Mouse (Mus musculus): Measurements from ENCODE around the gene Pip5k1c.
A peak's percentile ranks its signal among the peaks of the same experiment; 100 is the strongest.

The Pip5k1c gene

GRCm38 (mm10) chr10:81351678-81352291, 59.0 kb downstream of the Pip5k1c start:
- no peak for DNase-seq

GRCm38 (mm10) chr10:81354738-81355477, 62.1 kb downstream of the Pip5k1c start:
- no peak for DNase-seq

- no peak for DNase-seq
These were observed 62.8 kb downstream of the Pip5k1c start for GRCm38 (mm10) chr10:81355533-81355932.

- peak; percentile 64 for DNase-seq
These were observed 63.7 kb downstream of the Pip5k1c start for GRCm38 (mm10) chr10:81356352-81356990.

GRCm38 (mm10) chr10:81356991-81357844, 64.5 kb downstream of the Pip5k1c start, which contains the start of gene Mfsd12:
Gene Mfsd12 (plus strand): TSS chr10:81357491.
- DNase-seq, result peak; percentile 85

GRCm38 (mm10) chr10:81358209-81358608, 65.4 kb downstream of the Pip5k1c start:
- DNase-seq, result no peak

- DNase-seq, result peak; percentile 67
These were observed 66.1 kb downstream of the Pip5k1c start for GRCm38 (mm10) chr10:81358841-81359240.

GRCm38 (mm10) chr10:81360721-81361120, 68.0 kb downstream of the Pip5k1c start:
- DNase-seq, result no peak

GRCm38 (mm10) chr10:81362336-81362949, 69.7 kb downstream of the Pip5k1c start:
- DNase-seq, result no peak

- DNase-seq, result no peak
These were observed 70.9 kb downstream of the Pip5k1c start for GRCm38 (mm10) chr10:81363436-81364346.

GRCm38 (mm10) chr10:81364666-81365065, 71.9 kb downstream of the Pip5k1c start:
- no peak for DNase-seq

- no peak for DNase-seq
These were observed 72.3 kb downstream of the Pip5k1c start for GRCm38 (mm10) chr10:81365073-81365472.

- DNase-seq, result no peak
These were observed 73.1 kb downstream of the Pip5k1c start, which contains the start of gene 4930404N11Rik for GRCm38 (mm10) chr10:81365672-81366476. Gene 4930404N11Rik (minus strand): TSS chr10:81365816.

GRCm38 (mm10) chr10:81366477-81367206, 73.9 kb downstream of the Pip5k1c start:
- no peak for DNase-seq

- no peak for DNase-seq
These were observed 74.4 kb downstream of the Pip5k1c start for GRCm38 (mm10) chr10:81367207-81367495.
